Mouse (Mus musculus): ENCODE measurements around the gene Ncbp3. TPM values are rescaled to one million over a fixed set of nuclear protein-coding genes. Genes with fewer than 3 reads are reported as not detected.

Gene Ncbp3
- polyA plus RNA-seq (2012; rRNA removed) = 7.5 and 7.7 TPM in 2 replicates

GRCm38 (mm10) chr11:73047542-73047996 is at the start of gene Ncbp3:
Gene Ncbp3 (plus strand): TSS chr11:73047783.
- DNase-seq (ENCODE audit: extremely low spot score in 1 of 2, low spot score in 1 of 2) = peak; percentile 92 to 99

GRCm38 (mm10) chr11:72998771-72999170 is 48.8 kb upstream of the Ncbp3 start, which contains the start of gene P2rx1:
Gene P2rx1 (plus strand): TSS chr11:72999103.
- DNase-seq (ENCODE audit: extremely low spot score in 1 of 2, low spot score in 1 of 2) = no peak

GRCm38 (mm10) chr11:73001029-73001428 is 46.6 kb upstream of the Ncbp3 start:
- DNase-seq (ENCODE audit: extremely low spot score in 1 of 2, low spot score in 1 of 2) = peak in 1 of 2 experiments; percentile 80

GRCm38 (mm10) chr11:73006377-73006776 is 41.2 kb upstream of the Ncbp3 start:
- peak in 1 of 2 experiments; percentile 63 for DNase-seq (ENCODE audit: extremely low spot score in 1 of 2, low spot score in 1 of 2)

- no peak for DNase-seq (ENCODE audit: extremely low spot score in 1 of 2, low spot score in 1 of 2)
These were observed 40.5 kb upstream of the Ncbp3 start for GRCm38 (mm10) chr11:73007113-73007512.

- DNase-seq (ENCODE audit: extremely low spot score in 1 of 2, low spot score in 1 of 2) = peak in 1 of 2 experiments; percentile 66
These were observed 39.7 kb upstream of the Ncbp3 start for GRCm38 (mm10) chr11:73007698-73008481.

GRCm38 (mm10) chr11:73008826-73009225 is 38.8 kb upstream of the Ncbp3 start:
- DNase-seq (ENCODE audit: extremely low spot score in 1 of 2, low spot score in 1 of 2) = no peak

GRCm38 (mm10) chr11:73009531-73010274 is 37.9 kb upstream of the Ncbp3 start:
- DNase-seq (ENCODE audit: extremely low spot score in 1 of 2, low spot score in 1 of 2) = peak in 1 of 2 experiments; percentile 17

GRCm38 (mm10) chr11:73013981-73014380 is 33.6 kb upstream of the Ncbp3 start:
- no peak for DNase-seq (ENCODE audit: extremely low spot score in 1 of 2, low spot score in 1 of 2)

- DNase-seq (ENCODE audit: extremely low spot score in 1 of 2, low spot score in 1 of 2) = peak in 1 of 2 experiments; percentile 66
These were observed 32.7 kb upstream of the Ncbp3 start for GRCm38 (mm10) chr11:73014831-73015344.

- peak in 1 of 2 experiments; percentile 58 for DNase-seq (ENCODE audit: extremely low spot score in 1 of 2, low spot score in 1 of 2)
These were observed 32.0 kb upstream of the Ncbp3 start for GRCm38 (mm10) chr11:73015391-73016102.

GRCm38 (mm10) chr11:73016103-73016420 is 31.5 kb upstream of the Ncbp3 start:
- DNase-seq (ENCODE audit: extremely low spot score in 1 of 2, low spot score in 1 of 2) = no peak

GRCm38 (mm10) chr11:73018471-73019146 is 29.0 kb upstream of the Ncbp3 start, which contains the start of gene Camkk1:
Gene Camkk1 (plus strand): TSS chr11:73019008.
- peak; percentile 86 to 95 for DNase-seq (ENCODE audit: extremely low spot score in 1 of 2, low spot score in 1 of 2)

- DNase-seq (ENCODE audit: extremely low spot score in 1 of 2, low spot score in 1 of 2) = peak; percentile 67 to 84
These were observed 28.3 kb upstream of the Ncbp3 start for GRCm38 (mm10) chr11:73019147-73019795.

- peak in 1 of 2 experiments; percentile 63 for DNase-seq (ENCODE audit: extremely low spot score in 1 of 2, low spot score in 1 of 2)
These were observed 26.4 kb upstream of the Ncbp3 start for GRCm38 (mm10) chr11:73020953-73021800.

- peak; percentile 91 to 94 for DNase-seq (ENCODE audit: extremely low spot score in 1 of 2, low spot score in 1 of 2)
These were observed 24.5 kb upstream of the Ncbp3 start for GRCm38 (mm10) chr11:73023099-73023498.

- DNase-seq (ENCODE audit: extremely low spot score in 1 of 2, low spot score in 1 of 2) = no peak
These were observed 23.8 kb upstream of the Ncbp3 start for GRCm38 (mm10) chr11:73023827-73024226.

- no peak for DNase-seq (ENCODE audit: extremely low spot score in 1 of 2, low spot score in 1 of 2)
These were observed 23.2 kb upstream of the Ncbp3 start for GRCm38 (mm10) chr11:73024236-73024904.

Measured in frontal cortex, adult 2 months (tissue).